Mouse (Mus musculus) spleen, adult 2 months (tissue): ENCODE measurements around the gene Cdyl.

ENCODE experiments used
- CTCF ChIP-seq: fragments of 200-500 bp; IDR thresholded peaks from 2 replicates; pipeline ENCODE4 v1.5.1; 2011; ENCODE audit warnings: mild to moderate bottlenecking, inconsistent platforms; ENCODE audit not compliant: insufficient read depth, insufficient read length, insufficient replicate concordance; ENCODE audit errors: extremely low read depth
- POLR2A ChIP-seq: fragments of 200-500 bp; IDR thresholded peaks from 2 replicates; pipeline ENCODE4 v1.6.1; 2011; ENCODE audit warnings: low read depth, low read length, inconsistent platforms

GRCm38 (mm10) chr13:35770421-35770820 is 110.8 kb downstream of the Cdyl start:
- TF ChIP-seq CTCF (no peak), POLR2A (no peak)
